Mouse (Mus musculus) lung, embryonic 16.5 days (tissue): ENCODE data around the gene Npw. TPM values are rescaled to one million over a fixed set of nuclear protein-coding genes. Genes with fewer than 3 reads are reported as not detected.
A peak's percentile ranks its signal among the peaks of the same experiment; 100 is the strongest.

Experiments used
- ATAC-seq: fragments of 200-750 bp; cut with Nextera tagmentation; 2 replicates; pipeline ENCODE4 v1.8.0; 2017; ENCODE audit warnings: low read depth, mild to moderate bottlenecking, moderate library complexity
- H3K27ac ChIP-seq: fragments of 300-500 bp; sonication (generic); 2 replicates; pipeline ENCODE4 v1.5.1; 2014; ENCODE audit warnings: mild to moderate bottlenecking, control low read depth, low read length
- H3K27me3 ChIP-seq: fragments of 300-500 bp; sonication (generic); 2 replicates; pipeline ENCODE4 v1.6.1; 2014; ENCODE audit warnings: low read depth, low read length, mixed read lengths; ENCODE audit not compliant: control insufficient read depth, insufficient read depth
- H3K36me3 ChIP-seq: fragments of 300-500 bp; sonication (generic); 2 replicates; pipeline ENCODE4 v1.6.1; 2014; ENCODE audit warnings: low read length; ENCODE audit not compliant: control insufficient read depth, insufficient read depth
- H3K4me1 ChIP-seq: fragments of 300-500 bp; sonication (generic); replicated peaks from 2 replicates; pipeline ENCODE4 v1.6.1; 2014; ENCODE audit warnings: low read length, mixed read lengths; ENCODE audit not compliant: control insufficient read depth, insufficient read depth
- H3K4me2 ChIP-seq: fragments of 300-500 bp; sonication (generic); 2 replicates; pipeline ENCODE4 v1.6.1; 2014; ENCODE audit warnings: low read depth, low read length, control low read depth
- H3K4me3 ChIP-seq: fragments of 300-500 bp; sonication (generic); 2 replicates; pipeline ENCODE4 v1.5.1; 2014; ENCODE audit warnings: mild to moderate bottlenecking, low read length, control low read depth
- H3K9ac ChIP-seq: fragments of 300-500 bp; sonication (generic); 2 replicates; pipeline ENCODE4 v1.6.1; 2014; ENCODE audit warnings: low read length, control low read depth
- H3K9me3 ChIP-seq: fragments of 300-500 bp; sonication (generic); 2 replicates; pipeline ENCODE4 v1.6.1; 2016; ENCODE audit warnings: low read length; ENCODE audit not compliant: control insufficient read depth
- WGBS: fragments of 180-500 bp; shearing (Covaris S2); extraction: QIAGEN DNeasy Blood & Tissue Kit; methylation state at CpG from one replicate; pipeline ENCODE4 v1.1.7; 2014; 5-methylcytosine and 5-hydroxymethylcytosine counted together
- polyA plus RNA-seq: library from polyadenylated mRNA; unstranded; fragments of >200 nt; fragmentation: Nextera tagmentation; extraction: Ambion mirVana; gene quantifications from 2 replicates; pipeline ENCODE4 v1.2.1, GENCODE M21; 2015

Gene Npw
- polyA plus RNA-seq, 1 experiment from 2014 or later, result 1.1 TPM

- H3K9me3 ChIP-seq, result no peaks in the 10 kb centered on the region
- H3K27ac ChIP-seq, result peak overlapping the region; percentile 65
- peaks cover 47% of the 10 kb centered on the region for H3K4me1 ChIP-seq
- no peak overlapping the region for H3K4me2 ChIP-seq
- no peaks in the 10 kb centered on the region; the same call in 1 of the 2 replicates for H3K36me3 ChIP-seq
- H3K4me3 ChIP-seq, result no peak overlapping the region
- no peaks in the 10 kb centered on the region for H3K27me3 ChIP-seq
- no peak overlapping the region for H3K9ac ChIP-seq
- no peak for ATAC-seq
- 80% methylated on average over 4 of the region's 4 CpGs for WGBS
Observed at GRCm38 (mm10) chr17:24646381-24646780, 11.9 kb downstream of the Npw start.

- Histone ChIP-seq H3K9ac (no peak overlapping the region), H3K4me3 (no peak overlapping the region), H3K36me3 (peaks cover under 1% of the 10 kb centered on the region), H3K4me1 (peaks cover 47% of the 10 kb centered on the region), H3K27me3 (no peaks in the 10 kb centered on the region), H3K9me3 (no peaks in the 10 kb centered on the region), H3K4me2 (no peak overlapping the region), H3K27ac (peak overlapping the region; percentile 65)
- ATAC-seq, result no peak
- 62% methylated on average over 3 of the region's 3 CpGs for WGBS
Observed at GRCm38 (mm10) chr17:24645916-24646315, 12.3 kb downstream of the Npw start.

- H3K9ac ChIP-seq, result peak overlapping the region; percentile 42
- peak; percentile 42 for ATAC-seq
- H3K4me2 ChIP-seq, result peak overlapping the region; percentile 37
- H3K27ac ChIP-seq, result peak overlapping the region; percentile 65
- peak overlapping the region; percentile 5; the same call in 1 of the 2 replicates for H3K4me3 ChIP-seq
- no peaks in the 10 kb centered on the region for H3K27me3 ChIP-seq
- no peaks in the 10 kb centered on the region for H3K9me3 ChIP-seq
- H3K36me3 ChIP-seq, result peaks cover 3% of the 10 kb centered on the region
- 71% methylated on average over 8 of the region's 9 CpGs for WGBS
- peaks cover 42% of the 10 kb centered on the region for H3K4me1 ChIP-seq
Observed at GRCm38 (mm10) chr17:24644875-24645721, 13.2 kb downstream of the Npw start.

GRCm38 (mm10) chr17:24644030-24644715 is 14.1 kb downstream of the Npw start:
- 25% methylated on average over 7 of the region's 7 CpGs for WGBS
- peak; percentile 53 for ATAC-seq
- Histone ChIP-seq H3K9ac (peak overlapping the region; percentile 42), H3K4me1 (peaks cover 41% of the 10 kb centered on the region), H3K36me3 (peaks cover 3% of the 10 kb centered on the region), H3K27ac (peak overlapping the region; percentile 65), H3K9me3 (no peaks in the 10 kb centered on the region), H3K27me3 (no peaks in the 10 kb centered on the region), H3K4me2 (peak overlapping the region; percentile 37), H3K4me3 (peak overlapping the region; percentile 5; the same call in 1 of the 2 replicates)

- H3K9ac ChIP-seq, result peak overlapping the region; percentile 42; the same call in 1 of the 2 replicates
- WGBS, result 62% methylated on average over 6 of the region's 6 CpGs
- H3K4me1 ChIP-seq, result peaks cover 31% of the 10 kb centered on the region
- no peak overlapping the region for H3K27ac ChIP-seq
- peaks cover 5% of the 10 kb centered on the region for H3K36me3 ChIP-seq
- no peak overlapping the region for H3K4me2 ChIP-seq
- H3K4me3 ChIP-seq, result no peak overlapping the region
- no peaks in the 10 kb centered on the region for H3K9me3 ChIP-seq
- no peaks in the 10 kb centered on the region for H3K27me3 ChIP-seq
- ATAC-seq, result no peak
Observed at GRCm38 (mm10) chr17:24642791-24643343, 15.4 kb downstream of the Npw start.

GRCm38 (mm10) chr17:24641944-24642343 is 16.3 kb downstream of the Npw start:
- no peak overlapping the region for H3K4me3 ChIP-seq
- H3K27me3 ChIP-seq, result no peaks in the 10 kb centered on the region
- H3K9ac ChIP-seq, result no peak overlapping the region
- H3K27ac ChIP-seq, result no peak overlapping the region
- 92% methylated on average over 14 of the region's 14 CpGs for WGBS
- H3K4me1 ChIP-seq, result peaks cover 27% of the 10 kb centered on the region
- ATAC-seq, result no peak
- H3K36me3 ChIP-seq, result peaks cover 5% of the 10 kb centered on the region
- no peaks in the 10 kb centered on the region for H3K9me3 ChIP-seq
- no peak overlapping the region for H3K4me2 ChIP-seq

- H3K9ac ChIP-seq, result no peak overlapping the region
- H3K4me2 ChIP-seq, result no peak overlapping the region
- H3K36me3 ChIP-seq, result peaks cover 5% of the 10 kb centered on the region
- H3K4me1 ChIP-seq, result peaks cover 26% of the 10 kb centered on the region
- H3K27me3 ChIP-seq, result no peaks in the 10 kb centered on the region
- no peak overlapping the region for H3K27ac ChIP-seq
- no peaks in the 10 kb centered on the region for H3K9me3 ChIP-seq
- WGBS, result 91% methylated on average over 15 of the region's 15 CpGs
- ATAC-seq, result no peak
- H3K4me3 ChIP-seq, result no peak overlapping the region
Observed at GRCm38 (mm10) chr17:24640581-24640980, 17.7 kb downstream of the Npw start.

GRCm38 (mm10) chr17:24640119-24640518 is 18.1 kb downstream of the Npw start:
- Histone ChIP-seq H3K36me3 (peaks cover 5% of the 10 kb centered on the region), H3K4me2 (no peak overlapping the region), H3K9ac (no peak overlapping the region), H3K27ac (peak overlapping the region; percentile 81), H3K4me3 (no peak overlapping the region), H3K9me3 (no peaks in the 10 kb centered on the region), H3K27me3 (no peaks in the 10 kb centered on the region), H3K4me1 (peaks cover 22% of the 10 kb centered on the region)
- no peak for ATAC-seq
- 89% methylated on average over 7 of the region's 7 CpGs for WGBS

GRCm38 (mm10) chr17:24639571-24639988 is 18.7 kb downstream of the Npw start:
- Histone ChIP-seq H3K36me3 (peaks cover 5% of the 10 kb centered on the region), H3K9ac (no peak overlapping the region), H3K4me2 (no peak overlapping the region), H3K4me3 (no peak overlapping the region), H3K9me3 (no peaks in the 10 kb centered on the region), H3K4me1 (peaks cover 17% of the 10 kb centered on the region), H3K27me3 (no peaks in the 10 kb centered on the region), H3K27ac (peak overlapping the region; percentile 81)
- ATAC-seq, result peak; percentile 6; the same call in 1 of the 2 replicates
- WGBS, result 63% methylated on average over 5 of the region's 5 CpGs
